Mouse (Mus musculus): ENCODE measurements at regions not wholly inside any gene's neighbourhood (a gene's known extent, or its start where the extent isn't known, plus 50 kb on each side); places are given as distances from the start of the nearest gene placed in this dataset.
A peak's percentile ranks its signal among the peaks of the same experiment; 100 is the strongest.

GRCm38 (mm10) chr2:160066491-160067303, 267.3 kb downstream of the Gm826 start:
- DNase-seq (ENCODE audit: low spot score in 2 of 2), result peak in 1 of 2 experiments; percentile 36

- DNase-seq (ENCODE audit: low spot score in 2 of 2), result no peak
Measured at GRCm38 (mm10) chr2:160062148-160062937, 271.6 kb downstream of the Gm826 start.

- no peak for DNase-seq (ENCODE audit: low spot score in 2 of 2)
Measured at GRCm38 (mm10) chr2:160060091-160060490, 273.9 kb downstream of the Gm826 start.

- DNase-seq (ENCODE audit: low spot score in 2 of 2), result no peak
Measured at GRCm38 (mm10) chr2:160057211-160057610, 276.8 kb downstream of the Gm826 start.

- DNase-seq (ENCODE audit: low spot score in 2 of 2), result no peak
Measured at GRCm38 (mm10) chr2:160054411-160054810, 279.6 kb downstream of the Gm826 start.

GRCm38 (mm10) chr2:160048286-160048685, 285.7 kb downstream of the Gm826 start:
- DNase-seq (ENCODE audit: low spot score in 2 of 2), result no peak

GRCm38 (mm10) chr2:160046881-160047543, 286.9 kb downstream of the Gm826 start:
- no peak for DNase-seq (ENCODE audit: low spot score in 2 of 2)

- DNase-seq (ENCODE audit: low spot score in 2 of 2), result no peak
Measured at GRCm38 (mm10) chr2:160044591-160044990, 289.4 kb downstream of the Gm826 start.

- DNase-seq (ENCODE audit: low spot score in 2 of 2), result no peak
Measured at GRCm38 (mm10) chr2:160044184-160044583, 289.8 kb downstream of the Gm826 start.

GRCm38 (mm10) chr2:160029432-160029831, 304.5 kb downstream of the Gm826 start:
- DNase-seq (ENCODE audit: low spot score in 2 of 2), result no peak

- DNase-seq (ENCODE audit: low spot score in 2 of 2), result no peak
Measured at GRCm38 (mm10) chr2:160028459-160028858, 305.5 kb downstream of the Gm826 start.

GRCm38 (mm10) chr2:160025911-160026310, 308.1 kb downstream of the Gm826 start:
- no peak for DNase-seq (ENCODE audit: low spot score in 2 of 2)

- DNase-seq (ENCODE audit: low spot score in 2 of 2), result no peak
Measured at GRCm38 (mm10) chr2:160021541-160021940, 312.4 kb downstream of the Gm826 start.

GRCm38 (mm10) chr2:160020876-160021275, 313.1 kb downstream of the Gm826 start:
- DNase-seq (ENCODE audit: low spot score in 2 of 2), result no peak

GRCm38 (mm10) chr2:160017020-160017812, 316.7 kb downstream of the Gm826 start:
- no peak for DNase-seq (ENCODE audit: low spot score in 2 of 2)

GRCm38 (mm10) chr2:160011421-160011820, 322.5 kb downstream of the Gm826 start:
- no peak for DNase-seq (ENCODE audit: low spot score in 2 of 2)

- no peak for DNase-seq (ENCODE audit: low spot score in 2 of 2)
Measured at GRCm38 (mm10) chr2:160002695-160003094, 331.3 kb downstream of the Gm826 start.

- DNase-seq (ENCODE audit: low spot score in 2 of 2), result peak in 1 of 2 experiments; percentile 17
Measured at GRCm38 (mm10) chr2:160000449-160000848, 333.5 kb downstream of the Gm826 start.

GRCm38 (mm10) chr2:159997395-159997794, 336.6 kb downstream of the Gm826 start:
- DNase-seq (ENCODE audit: low spot score in 2 of 2), result no peak

GRCm38 (mm10) chr2:159994490-159994889, 339.5 kb downstream of the Gm826 start:
- no peak for DNase-seq (ENCODE audit: low spot score in 2 of 2)

- DNase-seq (ENCODE audit: low spot score in 2 of 2), result no peak
Measured at GRCm38 (mm10) chr2:159986719-159987118, 347.2 kb downstream of the Gm826 start.

Measured in left cerebral cortex, adult 9 months (tissue).